Mouse (Mus musculus) layer of hippocampus, postnatal 36 days (tissue): ENCODE measurements around the gene Sh3yl1. TPM values are rescaled to one million over a fixed set of nuclear protein-coding genes. Genes with fewer than 3 reads are reported as not detected.
A peak's percentile ranks its signal among the peaks of the same experiment; 100 is the strongest.

Experiments used
- DNase-seq, 2 experiments: peaks; one replicate each; pipeline ENCODE4 v3.0.0; 2022
- total RNA-seq, 2 experiments: library from RNA; stranded (reverse); gene quantifications; 2 replicates each; pipeline ENCODE4 v1.2.3; 2021

Sh3yl1 gene
- total RNA-seq, 2 experiments from 2014 or later: 12.6 to 13.0 TPM

DNA sequence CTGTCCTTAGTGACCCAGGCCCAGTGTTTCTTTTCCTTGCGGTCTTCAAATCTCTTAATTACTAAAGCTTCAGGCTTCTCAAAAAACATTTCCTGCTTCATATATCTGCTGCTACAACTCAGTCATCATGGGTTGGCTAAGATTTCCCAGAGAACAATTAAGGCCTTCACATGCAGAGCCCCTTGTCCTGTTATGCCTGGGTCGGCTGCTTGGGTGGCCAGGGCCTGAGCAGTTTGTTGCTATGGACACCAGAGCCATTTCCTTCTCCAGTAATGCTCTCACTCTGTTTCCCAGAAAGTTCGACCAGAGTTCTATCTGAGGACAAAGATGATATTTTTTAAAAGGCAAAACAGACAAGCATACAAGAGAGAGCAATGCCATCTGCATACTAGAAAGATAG, 32.7 kb downstream of the Sh3yl1 start:
- DNase-seq: no peak

DNA sequence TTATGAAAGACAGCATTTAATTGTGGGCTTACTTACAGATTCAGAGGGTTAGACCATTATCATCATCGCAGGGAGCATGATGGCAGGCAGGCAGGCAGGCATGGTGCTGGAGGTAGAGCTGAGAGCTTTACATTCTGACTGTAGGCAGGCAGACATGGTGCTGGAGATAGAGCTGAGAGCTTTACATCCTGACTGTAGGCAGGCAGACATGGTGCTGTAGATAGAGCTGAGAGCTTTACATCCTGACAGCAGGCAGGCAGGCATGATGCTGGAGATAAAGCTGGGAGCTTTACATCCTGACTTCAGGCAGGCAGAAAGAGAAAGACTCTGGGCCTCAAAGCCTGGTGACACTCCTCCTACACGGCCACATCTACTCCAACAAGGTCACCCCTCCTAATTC, 59.2 kb downstream of the Sh3yl1 start:
- DNase-seq: no peak

DNA sequence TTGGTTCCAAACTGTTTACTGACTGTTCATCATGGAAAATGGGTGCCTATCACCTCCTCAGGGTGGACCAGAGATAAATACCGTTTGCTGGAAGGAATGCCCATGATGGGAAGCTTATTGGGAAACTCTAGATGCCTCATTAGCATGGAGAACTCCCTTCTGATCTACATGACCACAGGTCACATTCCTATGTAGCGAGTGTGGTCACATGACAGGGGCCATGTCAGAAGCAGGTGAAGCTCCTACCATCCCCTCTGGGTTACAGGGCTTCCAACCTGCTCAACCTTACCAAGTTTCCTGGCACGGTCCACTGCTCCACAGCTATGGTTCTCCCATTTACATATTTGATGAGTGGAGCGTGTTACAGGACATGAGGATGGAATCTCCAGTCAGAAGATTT, 92.3 kb downstream of the Sh3yl1 start:
- no peak for DNase-seq

DNA sequence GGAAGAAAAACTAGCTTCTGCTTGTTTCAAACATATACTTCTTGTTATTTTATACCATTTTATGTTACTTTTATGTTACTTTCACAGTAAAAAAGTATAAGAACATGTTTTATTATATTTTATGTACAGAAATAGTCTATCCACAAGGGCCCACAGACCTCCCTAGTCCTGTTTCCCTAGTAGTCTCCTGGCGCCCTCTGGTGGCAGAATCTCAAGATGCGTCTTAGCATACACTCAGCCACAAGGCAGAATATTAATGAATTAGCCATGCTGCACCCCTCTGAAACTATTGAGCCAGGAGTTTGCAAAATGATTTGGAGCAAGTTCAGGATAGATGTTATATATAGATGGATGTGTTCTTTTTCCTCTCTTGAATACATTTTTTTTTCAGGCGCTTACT, 93.5 kb downstream of the Sh3yl1 start:
- peak; percentile 34 to 45 for DNase-seq

- DNase-seq: peak in 1 of 2 experiments; percentile 16
Observed at GRCm38 (mm10) chr12:31008171-31008570, 96.7 kb downstream of the Sh3yl1 start.

Other genes with a start within 250 kb of the Sh3yl1 start
- gene Alkal2, start 27.3 kb upstream of the Sh3yl1 start, total RNA-seq: 1 to 10 TPM; 4.3 to 5.3 TPM
- 10 to 100 TPM; 58.5 to 63.9 TPM for gene Acp1, start 79 bp upstream of the Sh3yl1 start, total RNA-seq
- not detected for gene Fam110c, start 162.2 kb downstream of the Sh3yl1 start, total RNA-seq